Mouse (Mus musculus) layer of hippocampus, postnatal 14 days (tissue): ENCODE data around the gene Dab2ip. TPM values are rescaled to one million over a fixed set of nuclear protein-coding genes. Genes with fewer than 3 reads are reported as not detected.
A peak's percentile ranks its signal among the peaks of the same experiment; 100 is the strongest.

Source experiments
- DNase-seq, 2 experiments: peaks; one replicate each; pipeline ENCODE4 v3.0.0; 2021 to 2022; ENCODE audit warnings: low spot score in 2 of 2, mixed read lengths in 1 of 2
- total RNA-seq, 2 experiments: library from RNA; stranded (reverse); gene quantifications; 2 replicates each; pipeline ENCODE4 v1.2.3; 2021

The Dab2ip gene
- total RNA-seq, 2 experiments from 2014 or later = 113 to 114 TPM

- DNase-seq = no peak
Measured at GRCm38 (mm10) chr2:35702001-35702400, 143.9 kb downstream of the Dab2ip start.

GRCm38 (mm10) chr2:35702608-35703007, 144.5 kb downstream of the Dab2ip start:
- DNase-seq = no peak

GRCm38 (mm10) chr2:35703241-35703640, 145.2 kb downstream of the Dab2ip start:
- no peak for DNase-seq

GRCm38 (mm10) chr2:35712611-35713010, 154.5 kb downstream of the Dab2ip start:
- no peak for DNase-seq

GRCm38 (mm10) chr2:35713460-35713859, 155.4 kb downstream of the Dab2ip start:
- no peak for DNase-seq

GRCm38 (mm10) chr2:35714742-35715167, 156.7 kb downstream of the Dab2ip start:
- DNase-seq = no peak

GRCm38 (mm10) chr2:35715485-35715884, 157.4 kb downstream of the Dab2ip start:
- DNase-seq = no peak

- no peak for DNase-seq
Measured at GRCm38 (mm10) chr2:35716175-35716574, 158.1 kb downstream of the Dab2ip start.

GRCm38 (mm10) chr2:35718003-35718500, 160.0 kb downstream of the Dab2ip start:
- no peak for DNase-seq

- DNase-seq = no peak
Measured at GRCm38 (mm10) chr2:35718662-35719061, 160.6 kb downstream of the Dab2ip start.

GRCm38 (mm10) chr2:35719230-35720005, 161.4 kb downstream of the Dab2ip start:
- DNase-seq = peak; percentile 35 to 60

- DNase-seq = peak; percentile 39 to 54
Measured at GRCm38 (mm10) chr2:35720104-35720503, 162.0 kb downstream of the Dab2ip start.

GRCm38 (mm10) chr2:35720550-35720949, 162.5 kb downstream of the Dab2ip start:
- no peak for DNase-seq

- DNase-seq = no peak
Measured at GRCm38 (mm10) chr2:35720956-35721355, 162.9 kb downstream of the Dab2ip start.

- DNase-seq = no peak
Measured at GRCm38 (mm10) chr2:35722821-35723220, 164.8 kb downstream of the Dab2ip start.

GRCm38 (mm10) chr2:35723267-35723666, 165.2 kb downstream of the Dab2ip start:
- no peak for DNase-seq

GRCm38 (mm10) chr2:35723691-35724090, 165.6 kb downstream of the Dab2ip start:
- no peak for DNase-seq

- no peak for DNase-seq
Measured at GRCm38 (mm10) chr2:35728633-35729032, 170.6 kb downstream of the Dab2ip start.

GRCm38 (mm10) chr2:35729077-35730065, 171.3 kb downstream of the Dab2ip start:
- DNase-seq = no peak

GRCm38 (mm10) chr2:35731671-35732449, 173.8 kb downstream of the Dab2ip start:
- no peak for DNase-seq

GRCm38 (mm10) chr2:35735001-35735400, 176.9 kb downstream of the Dab2ip start:
- DNase-seq = no peak
